Mouse (Mus musculus) liver, embryonic 13.5 days (tissue): Measurements from ENCODE around the gene Gimap9. TPM values are rescaled to one million over a fixed set of nuclear protein-coding genes. Genes with fewer than 3 reads are reported as not detected.

Source experiments
- ATAC-seq: fragments of 200-750 bp; cut with Nextera tagmentation; 2 replicates; pipeline ENCODE4 v1.8.0; 2017; ENCODE audit warnings: low read depth, mild to moderate bottlenecking, moderate number of reproducible peaks, moderate library complexity
- DNase-seq: peaks from one replicate; pipeline ENCODE4 v3.0.0; 2022
- H3K27ac ChIP-seq: fragments of 300-500 bp; sonication (generic); 2 replicates; pipeline ENCODE4 v1.5.1; 2015; ENCODE audit warnings: moderate library complexity, mild to moderate bottlenecking, inconsistent platforms
- H3K27me3 ChIP-seq: fragments of 300-500 bp; sonication (generic); 2 replicates; pipeline ENCODE4 v1.6.1; 2015; ENCODE audit warnings: mild to moderate bottlenecking, inconsistent platforms
- H3K36me3 ChIP-seq: fragments of 300-500 bp; sonication (generic); 2 replicates; pipeline ENCODE4 v1.6.1; 2015; ENCODE audit warnings: mild to moderate bottlenecking, inconsistent platforms
- H3K4me1 ChIP-seq: fragments of 300-500 bp; sonication (generic); replicated peaks from 2 replicates; pipeline ENCODE4 v1.6.1; 2015; ENCODE audit warnings: inconsistent platforms
- H3K4me2 ChIP-seq: fragments of 300-500 bp; sonication (generic); 2 replicates; pipeline ENCODE4 v1.6.1; 2015; ENCODE audit warnings: inconsistent platforms, mild to moderate bottlenecking, moderate library complexity
- H3K4me3 ChIP-seq: fragments of 300-500 bp; sonication (generic); replicated peaks from 2 replicates; pipeline ENCODE4 v1.5.1; 2015; ENCODE audit warnings: mild to moderate bottlenecking, inconsistent platforms
- H3K9ac ChIP-seq: fragments of 300-500 bp; sonication (generic); 2 replicates; pipeline ENCODE4 v1.6.1; 2015; ENCODE audit warnings: mild to moderate bottlenecking, inconsistent platforms
- H3K9me3 ChIP-seq: fragments of 300-500 bp; sonication (generic); replicated peaks from 2 replicates; pipeline ENCODE4 v1.6.1; 2016; ENCODE audit warnings: inconsistent platforms
- WGBS: fragments of 180-500 bp; shearing (Covaris S2); methylation state at CpG from one replicate; pipeline ENCODE4 v1.1.7; 2015; ENCODE audit not compliant: insufficient replicate concordance; 5-methylcytosine and 5-hydroxymethylcytosine counted together
- polyA plus RNA-seq: library from polyadenylated mRNA; unstranded; fragments of >200 nt; fragmentation: Nextera tagmentation; extraction: Ambion mirVana; gene quantifications from 2 replicates; pipeline ENCODE4 v1.2.1, GENCODE M21; 2015

Gimap9 gene
- polyA plus RNA-seq, 1 experiment from 2014 or later = 10.9 TPM

GRCm38 (mm10) chr6:48696830-48697554, 21.1 kb downstream of the Gimap9 start:
- H3K27ac ChIP-seq = no peak overlapping the region
- DNase-seq (no peak), ATAC-seq (no peak)
- H3K4me3 ChIP-seq = no peak overlapping the region
- H3K27me3 ChIP-seq = no peaks in the 10 kb centered on the region
- no peaks in the 10 kb centered on the region; the same call in 1 of the 2 replicates for H3K4me1 ChIP-seq
- H3K9ac ChIP-seq = no peak overlapping the region
- no peaks in the 10 kb centered on the region for H3K36me3 ChIP-seq
- 65% methylated on average over 4 of the region's 4 CpGs for WGBS
- H3K9me3 ChIP-seq = no peaks in the 10 kb centered on the region
- no peak overlapping the region for H3K4me2 ChIP-seq

GRCm38 (mm10) chr6:48697555-48697930, 21.6 kb downstream of the Gimap9 start:
- WGBS = 32% methylated on average over 1 of the region's 1 CpGs
- no peaks in the 10 kb centered on the region; the same call in 1 of the 2 replicates for H3K4me1 ChIP-seq
- no peak overlapping the region for H3K4me2 ChIP-seq
- DNase-seq (no peak), ATAC-seq (no peak)
- H3K27me3 ChIP-seq = no peaks in the 10 kb centered on the region
- H3K9ac ChIP-seq = no peak overlapping the region
- H3K4me3 ChIP-seq = no peak overlapping the region
- H3K9me3 ChIP-seq = no peaks in the 10 kb centered on the region
- no peak overlapping the region for H3K27ac ChIP-seq
- H3K36me3 ChIP-seq = no peaks in the 10 kb centered on the region

GRCm38 (mm10) chr6:48698066-48698856, 22.3 kb downstream of the Gimap9 start:
- H3K9me3 ChIP-seq = no peaks in the 10 kb centered on the region
- H3K27me3 ChIP-seq = no peaks in the 10 kb centered on the region
- H3K27ac ChIP-seq = no peak overlapping the region
- H3K4me1 ChIP-seq = no peaks in the 10 kb centered on the region; the same call in 1 of the 2 replicates
- ATAC-seq (no peak), DNase-seq (no peak)
- H3K4me3 ChIP-seq = no peak overlapping the region
- 46% methylated on average over 7 of the region's 7 CpGs for WGBS
- H3K4me2 ChIP-seq = no peak overlapping the region
- H3K36me3 ChIP-seq = no peaks in the 10 kb centered on the region
- no peak overlapping the region for H3K9ac ChIP-seq

- H3K4me3 ChIP-seq = no peak overlapping the region
- H3K9me3 ChIP-seq = no peaks in the 10 kb centered on the region
- WGBS = 19% methylated on average over 3 of the region's 3 CpGs
- no peaks in the 10 kb centered on the region; the same call in 1 of the 2 replicates for H3K4me1 ChIP-seq
- H3K27ac ChIP-seq = no peak overlapping the region
- no peak overlapping the region for H3K9ac ChIP-seq
- ATAC-seq (no peak), DNase-seq (no peak)
- H3K36me3 ChIP-seq = no peaks in the 10 kb centered on the region
- H3K27me3 ChIP-seq = no peaks in the 10 kb centered on the region
- no peak overlapping the region for H3K4me2 ChIP-seq
Observed at GRCm38 (mm10) chr6:48698888-48699287, 23.0 kb downstream of the Gimap9 start.

GRCm38 (mm10) chr6:48700251-48701075, 24.5 kb downstream of the Gimap9 start:
- H3K4me2 ChIP-seq = no peak overlapping the region
- 14% methylated on average over 5 of the region's 5 CpGs for WGBS
- no peak overlapping the region for H3K4me3 ChIP-seq
- no peaks in the 10 kb centered on the region for H3K36me3 ChIP-seq
- no peaks in the 10 kb centered on the region; the same call in 1 of the 2 replicates for H3K4me1 ChIP-seq
- H3K9me3 ChIP-seq = no peaks in the 10 kb centered on the region
- H3K27ac ChIP-seq = peak overlapping the region; percentile 14; the same call in 1 of the 2 replicates
- ATAC-seq (peak; percentile 36; the same call in 1 of the 2 replicates), DNase-seq (no peak)
- no peaks in the 10 kb centered on the region for H3K27me3 ChIP-seq
- no peak overlapping the region for H3K9ac ChIP-seq

- no peak overlapping the region for H3K9ac ChIP-seq
- DNase-seq (no peak), ATAC-seq (no peak)
- no peak overlapping the region for H3K4me2 ChIP-seq
- H3K27ac ChIP-seq = no peak overlapping the region
- H3K9me3 ChIP-seq = no peaks in the 10 kb centered on the region
- WGBS = 72% methylated on average over 7 of the region's 7 CpGs
- no peaks in the 10 kb centered on the region for H3K36me3 ChIP-seq
- no peaks in the 10 kb centered on the region for H3K27me3 ChIP-seq
- no peaks in the 10 kb centered on the region; the same call in 1 of the 2 replicates for H3K4me1 ChIP-seq
- no peak overlapping the region for H3K4me3 ChIP-seq
Observed at GRCm38 (mm10) chr6:48702146-48702545, 26.2 kb downstream of the Gimap9 start.

- DNase-seq (no peak), ATAC-seq (no peak)
- no peaks in the 10 kb centered on the region for H3K9me3 ChIP-seq
- no peak overlapping the region for H3K4me2 ChIP-seq
- H3K4me1 ChIP-seq = no peaks in the 10 kb centered on the region; the same call in 1 of the 2 replicates
- no peaks in the 10 kb centered on the region for H3K27me3 ChIP-seq
- H3K27ac ChIP-seq = no peak overlapping the region
- no peaks in the 10 kb centered on the region for H3K36me3 ChIP-seq
- WGBS = 74% methylated on average over 5 of the region's 5 CpGs
- no peak overlapping the region for H3K9ac ChIP-seq
- no peak overlapping the region for H3K4me3 ChIP-seq
Observed at GRCm38 (mm10) chr6:48702601-48703000, 26.7 kb downstream of the Gimap9 start.

GRCm38 (mm10) chr6:48704146-48704545, 28.2 kb downstream of the Gimap9 start:
- H3K4me1 ChIP-seq = no peaks in the 10 kb centered on the region; the same call in 1 of the 2 replicates
- no peaks in the 10 kb centered on the region for H3K9me3 ChIP-seq
- ATAC-seq (no peak), DNase-seq (no peak)
- no peaks in the 10 kb centered on the region for H3K36me3 ChIP-seq
- no peak overlapping the region for H3K4me3 ChIP-seq
- H3K27ac ChIP-seq = no peak overlapping the region
- H3K4me2 ChIP-seq = no peak overlapping the region
- no peaks in the 10 kb centered on the region for H3K27me3 ChIP-seq
- no peak overlapping the region for H3K9ac ChIP-seq

- Histone ChIP-seq H3K4me1 (no peaks in the 10 kb centered on the region; the same call in 1 of the 2 replicates), H3K4me2 (no peak overlapping the region), H3K27ac (no peak overlapping the region), H3K4me3 (no peak overlapping the region; the same call in 1 of the 2 replicates), H3K36me3 (no peaks in the 10 kb centered on the region), H3K27me3 (no peaks in the 10 kb centered on the region), H3K9me3 (no peaks in the 10 kb centered on the region), H3K9ac (no peak overlapping the region; the same call in 1 of the 2 replicates)
- DNase-seq = no peak
- WGBS = 49% methylated on average over 3 of the region's 3 CpGs
- ATAC-seq = no peak
Observed at GRCm38 (mm10) chr6:48706130-48706529, 30.2 kb downstream of the Gimap9 start.

GRCm38 (mm10) chr6:48718455-48718854, 42.5 kb downstream of the Gimap9 start, which contains the start of the genes Gm28053 and Gimap7:
Gene Gm28053, plus strand, starts transcription at chr6:48718607.
Gene Gimap7, plus strand, starts transcription at chr6:48718621.
- no peak for DNase-seq
- H3K27me3 ChIP-seq = no peaks in the 10 kb centered on the region
- no peaks in the 10 kb centered on the region for H3K36me3 ChIP-seq
- H3K4me2 ChIP-seq = no peak within 1 kb of the TSS
- ATAC-seq = no peak
- no peaks in the 10 kb centered on the region for H3K9me3 ChIP-seq
- H3K9ac ChIP-seq = no peak within 1 kb of the TSS
- 60% methylated on average over 2 of the region's 2 CpGs for WGBS
- H3K4me1 ChIP-seq = no peaks in the 10 kb centered on the region
- H3K27ac ChIP-seq = no peak within 1 kb of the TSS
- no peak within 1 kb of the TSS for H3K4me3 ChIP-seq

GRCm38 (mm10) chr6:48720326-48720725, 44.4 kb downstream of the Gimap9 start:
- Histone ChIP-seq H3K4me1 (no peaks in the 10 kb centered on the region), H3K36me3 (no peaks in the 10 kb centered on the region), H3K4me2 (no peak overlapping the region), H3K27me3 (no peaks in the 10 kb centered on the region), H3K4me3 (no peak overlapping the region), H3K27ac (no peak overlapping the region), H3K9ac (no peak overlapping the region), H3K9me3 (no peaks in the 10 kb centered on the region)
- 68% methylated on average over 4 of the region's 4 CpGs for WGBS
- DNase-seq (no peak), ATAC-seq (no peak)
